14 mouse cellular contexts compared by ENCODE assay signal in the genomic region with DNA sequence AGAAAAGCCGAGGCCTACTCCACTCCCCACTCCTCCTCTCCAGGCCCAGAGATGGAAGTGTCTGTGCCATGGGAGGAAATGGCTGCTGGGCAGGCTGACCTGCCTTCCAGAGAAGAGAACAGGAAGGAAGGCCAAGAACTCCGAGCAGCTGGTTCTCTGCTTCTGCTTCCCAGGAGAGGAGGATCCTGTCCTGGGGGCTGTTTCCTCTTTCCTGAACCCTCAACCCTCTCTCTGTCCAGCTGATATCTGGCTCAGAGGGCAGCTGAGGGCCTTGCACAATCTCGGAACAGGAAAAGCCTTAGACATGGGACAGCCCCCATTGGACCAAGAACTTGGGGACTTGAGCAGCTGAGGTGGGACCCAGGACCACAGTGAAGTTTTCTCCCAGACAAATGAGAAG. TPM values are rescaled to one million over a fixed set of nuclear protein-coding genes. Genes with fewer than 3 reads are reported as not detected.
DNase-seq lines count a peak whose midpoint lies in the region; ATAC-seq and TF ChIP-seq lines count a peak whose summit lies in the region.
"Had no signal": no experiment of that assay in that cellular context is flagged by ENCODE, and none has a peak within 500 bp of the region (broad histone marks: within the 10 kb centered on the region; RNA-seq: fewer than 3 reads in every experiment).

No protein-coding gene starts in this region.

- H3K4me3 ChIP-seq in kidney, embryonic 14.5 days (ENCODE audit: low read length): no peak overlapping the region
- no peak overlapping the region for H3K4me3 ChIP-seq in lung, postnatal 0 days (ENCODE audit: low read depth, low read length)
- H3K4me3 ChIP-seq in forebrain, embryonic 14.5 days (ENCODE audit: low read depth, low read length): no peak overlapping the region
- H3K4me3 ChIP-seq: myocyte had no signal

- peak; percentile 16 for DNase-seq in kidney, adult 11 months
- peak; percentile 25 for DNase-seq in brain, adult 2 months (ENCODE audit: low read depth, low spot score)
- peak; percentile 37 for DNase-seq in heart, postnatal 10 days
- peak; percentile 42 for DNase-seq in lung, postnatal 0 days (ENCODE audit: low spot score)
- DNase-seq in forebrain, embryonic 14.5 days (ENCODE audit: low spot score): no peak
- no peak for DNase-seq in embryo, embryonic 10 days (ENCODE audit: low spot score)
- no peak for DNase-seq in B cell, adult 2 months
- DNase-seq: cerebellum, adult 8-10 months; gastrocnemius, postnatal 10 days had no signal

- H3K9ac ChIP-seq in kidney, embryonic 14.5 days (ENCODE audit: low read depth, low read length): no peak overlapping the region
- no peak overlapping the region for H3K9ac ChIP-seq in lung, postnatal 0 days (replicated peaks; ENCODE audit: low read depth)
- H3K9ac ChIP-seq in forebrain, embryonic 14.5 days (ENCODE audit: low read length): no peak overlapping the region

- no peaks in the 10 kb centered on the region for H3K36me3 ChIP-seq in kidney, embryonic 14.5 days (ENCODE audit: control insufficient read depth, insufficient read depth, low read length)
- H3K36me3 ChIP-seq in lung, postnatal 0 days (ENCODE audit: insufficient read depth, low read length): no peaks in the 10 kb centered on the region
- no peaks in the 10 kb centered on the region for H3K36me3 ChIP-seq in forebrain, embryonic 14.5 days (ENCODE audit: control insufficient read depth, insufficient read depth, low read length)

- H3K4me1 ChIP-seq in kidney, embryonic 14.5 days (ENCODE audit: control insufficient read depth, insufficient read depth, low read length): no peaks in the 10 kb centered on the region; the same call in 1 of the 2 replicates
- H3K4me1 ChIP-seq in lung, postnatal 0 days (ENCODE audit: insufficient read depth, low read depth, low read length): peaks cover 2% of the 10 kb centered on the region; the same call in 1 of the 2 replicates
- H3K4me1 ChIP-seq in forebrain, embryonic 14.5 days (ENCODE audit: control insufficient read depth, insufficient read depth, low read length): no peaks in the 10 kb centered on the region

- no peaks in the 10 kb centered on the region for H3K9me3 ChIP-seq in kidney, embryonic 14.5 days (ENCODE audit: control insufficient read depth, low read length)
- no peaks in the 10 kb centered on the region for H3K9me3 ChIP-seq in lung, postnatal 0 days (ENCODE audit: low read length)
- no peaks in the 10 kb centered on the region for H3K9me3 ChIP-seq in forebrain, embryonic 14.5 days (replicated peaks; ENCODE audit: control insufficient read depth, low read length)

- no peak for TF ChIP-seq EP300 in lung, postnatal 0 days (IDR thresholded peaks at IDR 0.05)

- TF ChIP-seq CTCF in lung, postnatal 0 days (IDR thresholded peaks at IDR 0.05): no peak

- no peaks in the 10 kb centered on the region for H3K27me3 ChIP-seq in kidney, embryonic 14.5 days (ENCODE audit: control insufficient read depth, insufficient read depth, low read length)
- no peaks in the 10 kb centered on the region for H3K27me3 ChIP-seq in lung, postnatal 0 days (replicated peaks; ENCODE audit: insufficient read depth, low read length)
- H3K27me3 ChIP-seq in forebrain, embryonic 14.5 days (replicated peaks; ENCODE audit: control insufficient read depth, insufficient read depth, low read length): no peaks in the 10 kb centered on the region

- no peak overlapping the region for H3K27ac ChIP-seq in kidney, embryonic 14.5 days (ENCODE audit: low read depth, low read length)
- no peak overlapping the region for H3K27ac ChIP-seq in lung, postnatal 0 days (ENCODE audit: low read length)
- no peak overlapping the region for H3K27ac ChIP-seq in forebrain, embryonic 14.5 days (ENCODE audit: low read depth, low read length)

- intact Hi-C loops in heart, postnatal 10 days (cut with DNase I): loop anchor here (5.0 kb wide), 1 partner anchor 34 kb away; no protein-coding TSS in a partner anchor

- WGBS in kidney, embryonic 14.5 days: 74% methylated on average over 3 of the region's 3 CpGs
- WGBS in lung, postnatal 0 days: 48% methylated on average over 3 of the region's 3 CpGs
- 92% methylated on average over 3 of the region's 3 CpGs for WGBS in forebrain, embryonic 14.5 days

- H3K4me2 ChIP-seq in kidney, embryonic 14.5 days (replicated peaks; ENCODE audit: low read depth, low read length): no peak overlapping the region
- no peak overlapping the region for H3K4me2 ChIP-seq in lung, postnatal 0 days (replicated peaks; ENCODE audit: low read depth, low read length)
- H3K4me2 ChIP-seq in forebrain, embryonic 14.5 days (ENCODE audit: low read length): no peak overlapping the region

- ATAC-seq in kidney, embryonic 14.5 days (ENCODE audit: low FRiP score, low TSS enrichment): no peak
- ATAC-seq in lung, postnatal 0 days: peak; percentile 31; the same call in 1 of the 2 replicates
- no peak for ATAC-seq in forebrain, embryonic 14.5 days
- ATAC-seq: intestine, embryonic 16.5 days had no signal

RNA-seq across cellular contexts. Expression of gene Siglec1, which starts 4.3 kb away (rescaled TPM):
- 0.27 and 0.47 TPM in 2 replicates for polyA plus RNA-seq in kidney, embryonic 14.5 days (2014; fragmentation: Nextera tagmentation; extraction: Ambion mirVana)
- under 1 TPM; 0.64 to 0.77 TPM for total RNA-seq in heart, postnatal 10 days (2021)
- 1.1 TPM in 2 replicates for polyA plus RNA-seq in lung, postnatal 0 days (2015; fragmentation: Nextera tagmentation; extraction: Ambion mirVana)
- polyA plus RNA-seq in forebrain, embryonic 14.5 days (2014; fragmentation: Nextera tagmentation; extraction: Ambion mirVana): 0.10 and 0.25 TPM in 2 replicates
- polyA plus RNA-seq: myocyte had no signal

RNA-seq across cellular contexts. Expression of gene Adam33, which starts 27.2 kb away (rescaled TPM):
- 0.89 and 1.0 TPM in 2 replicates for polyA plus RNA-seq in kidney, embryonic 14.5 days (2014; fragmentation: Nextera tagmentation; extraction: Ambion mirVana)
- 1 to 10 TPM in 1 of 2 experiments, under 1 TPM in 1; 0.92 to 1.8 TPM for total RNA-seq in heart, postnatal 10 days (2021)
- 3.2 and 3.5 TPM in 2 replicates for polyA plus RNA-seq in lung, postnatal 0 days (2015; fragmentation: Nextera tagmentation; extraction: Ambion mirVana)
- polyA plus RNA-seq in forebrain, embryonic 14.5 days (2014; fragmentation: Nextera tagmentation; extraction: Ambion mirVana): 0.52 and 0.79 TPM in 2 replicates

RNA-seq across cellular contexts. Expression of gene Hspa12b, which starts 36.2 kb away (rescaled TPM):
- polyA plus RNA-seq in kidney, embryonic 14.5 days (2014; fragmentation: Nextera tagmentation; extraction: Ambion mirVana): 8.6 and 10.0 TPM in 2 replicates
- total RNA-seq in heart, postnatal 10 days (2021): 10 to 100 TPM; 44.1 to 52.4 TPM
- polyA plus RNA-seq in lung, postnatal 0 days (2015; fragmentation: Nextera tagmentation; extraction: Ambion mirVana): 16.7 and 17.9 TPM in 2 replicates
- polyA plus RNA-seq in forebrain, embryonic 14.5 days (2014; fragmentation: Nextera tagmentation; extraction: Ambion mirVana): 1.6 and 1.8 TPM in 2 replicates

RNA-seq across cellular contexts. Expression of gene Gm11037, which starts 42.4 kb away (rescaled TPM):
- polyA plus RNA-seq in kidney, embryonic 14.5 days (2014; fragmentation: Nextera tagmentation; extraction: Ambion mirVana): not detected in 2 replicates
- total RNA-seq in heart, postnatal 10 days (2021): not detected
- not detected in 2 replicates for polyA plus RNA-seq in lung, postnatal 0 days (2015; fragmentation: Nextera tagmentation; extraction: Ambion mirVana)
- not detected in 2 replicates for polyA plus RNA-seq in forebrain, embryonic 14.5 days (2014; fragmentation: Nextera tagmentation; extraction: Ambion mirVana)
- total RNA-seq: gastrocnemius, postnatal 10 days had no signal
- polyA plus RNA-seq: intestine, embryonic 16.5 days; limb, embryonic 14.5 days; myocyte; stomach, embryonic 16.5 days had no signal

RNA-seq across cellular contexts. Expression of gene Gfra4, which starts 48.0 kb away (rescaled TPM):
- polyA plus RNA-seq in kidney, embryonic 14.5 days (2014; fragmentation: Nextera tagmentation; extraction: Ambion mirVana): 17.2 and 17.8 TPM in 2 replicates
- total RNA-seq in heart, postnatal 10 days (2021): 1 to 10 TPM; 3.8 to 6.8 TPM
- polyA plus RNA-seq in lung, postnatal 0 days (2015; fragmentation: Nextera tagmentation; extraction: Ambion mirVana): 1.2 and 1.4 TPM in 2 replicates
- 30.6 and 33.6 TPM in 2 replicates for polyA plus RNA-seq in forebrain, embryonic 14.5 days (2014; fragmentation: Nextera tagmentation; extraction: Ambion mirVana)

Comparison
In these comparisons a context has a peak if more than half of its experiments do, and no peak if none do; other contexts are left out.
1. DNase-seq: peak in kidney, adult 11 months (single experiment), brain, adult 2 months (single experiment), heart, postnatal 10 days (2 of 2) and lung, postnatal 0 days (single experiment); none in forebrain, embryonic 14.5 days (single experiment), embryo, embryonic 10 days (single experiment) and B cell, adult 2 months (0 of 2).